Mouse (Mus musculus) heart, adult 18-20 months (tissue): ENCODE results near the gene Alkal2. TPM values are rescaled to one million over a fixed set of nuclear protein-coding genes. Genes with fewer than 3 reads are reported as not detected.
A peak's percentile ranks its signal among the peaks of the same experiment; 100 is the strongest.

ENCODE experiments used
- DNase-seq, 2 experiments: peaks; one replicate each; pipeline ENCODE4 v3.0.0; 2021 to 2022; ENCODE audit warnings: mixed read lengths in 1 of 2
- long read RNA-seq, 2 experiments: library from polyadenylated mRNA; stranded (forward); transcript quantifications; one replicate each; pipeline ENCODE4 v2.0.0; 2021
- total RNA-seq, 2 experiments: library from RNA; stranded (reverse); gene quantifications; 2 replicates each; pipeline ENCODE4 v1.2.3; 2021

The Alkal2 gene
- total RNA-seq = 1 to 10 TPM; 1.0 to 2.0 TPM
- long read RNA-seq, experiment 1, partial matches to known transcripts = 0 of 1 reads
- long read RNA-seq, experiment 1, other reads (novel, unspliced or antisense) = 1 of 1 reads
- long read RNA-seq, experiment 2, partial matches to known transcripts = 0 of 3 reads
- long read RNA-seq, experiment 2, other reads (novel, unspliced or antisense) = 1 of 3 reads

- peak; percentile 46 to 59 for DNase-seq
These were observed at the start of gene Alkal2 for GRCm38 (mm10) chr12:30883986-30884621. Gene Alkal2, plus strand, starts transcription at chr12:30884322.

- DNase-seq = no peak
These were observed 35.6 kb upstream of the Alkal2 start for GRCm38 (mm10) chr12:30848521-30848920.

- DNase-seq = peak; percentile 19 to 34
These were observed 33.2 kb upstream of the Alkal2 start for GRCm38 (mm10) chr12:30850902-30851301.

GRCm38 (mm10) chr12:30851871-30852270 is 32.3 kb upstream of the Alkal2 start:
- no peak for DNase-seq

- DNase-seq = no peak
These were observed 28.5 kb upstream of the Alkal2 start for GRCm38 (mm10) chr12:30855442-30856159.

GRCm38 (mm10) chr12:30856172-30856571 is 27.9 kb upstream of the Alkal2 start:
- DNase-seq = no peak

- no peak for DNase-seq
These were observed 19.8 kb upstream of the Alkal2 start for GRCm38 (mm10) chr12:30864347-30864746.

GRCm38 (mm10) chr12:30865781-30866180 is 18.3 kb upstream of the Alkal2 start:
- DNase-seq = no peak

- DNase-seq = no peak
These were observed 4.7 kb upstream of the Alkal2 start for GRCm38 (mm10) chr12:30879447-30879846.

GRCm38 (mm10) chr12:30883592-30883985 is 533 bp upstream of the Alkal2 start:
- no peak for DNase-seq

GRCm38 (mm10) chr12:30884622-30885230 is 604 bp downstream of the Alkal2 start:
- peak in 1 of 2 experiments; percentile 13 for DNase-seq

GRCm38 (mm10) chr12:30885891-30886290 is 1.8 kb downstream of the Alkal2 start:
- DNase-seq = peak; percentile 67 to 74

- no peak for DNase-seq
These were observed 3.9 kb downstream of the Alkal2 start for GRCm38 (mm10) chr12:30888003-30888402.

GRCm38 (mm10) chr12:30890067-30890466 is 5.9 kb downstream of the Alkal2 start:
- DNase-seq = peak; percentile 39 to 80

GRCm38 (mm10) chr12:30891438-30891837 is 7.3 kb downstream of the Alkal2 start:
- DNase-seq = no peak

- no peak for DNase-seq
These were observed 12.9 kb downstream of the Alkal2 start for GRCm38 (mm10) chr12:30897039-30897438.

GRCm38 (mm10) chr12:30908658-30909057 is 24.5 kb downstream of the Alkal2 start:
- no peak for DNase-seq

GRCm38 (mm10) chr12:30909881-30910280 is 25.8 kb downstream of the Alkal2 start:
- DNase-seq = no peak

- DNase-seq = no peak
These were observed 26.7 kb downstream of the Alkal2 start for GRCm38 (mm10) chr12:30910860-30911259.

GRCm38 (mm10) chr12:30911261-30912047 is 27.3 kb downstream of the Alkal2 start, which contains the start of the genes Acp1 and Sh3yl1:
Gene Acp1, minus strand, starts transcription at chr12:30911589.
Gene Sh3yl1, plus strand, starts transcription at chr12:30911668.
- peak; percentile 96 to 97 for DNase-seq

GRCm38 (mm10) chr12:30912048-30912381 is 27.9 kb downstream of the Alkal2 start:
- DNase-seq = peak in 1 of 2 experiments; percentile 30

- DNase-seq = no peak
These were observed 28.7 kb downstream of the Alkal2 start for GRCm38 (mm10) chr12:30912840-30913239.
